ENCODE assay signal across 7 mouse cellular contexts in genomic region chr9:65031355-65031754, GRCm38 (mm10). TPM values are rescaled to one million over a fixed set of nuclear protein-coding genes. Genes with fewer than 3 reads are reported as not detected.
DNase-seq lines count a peak whose midpoint lies in the region; ATAC-seq and TF ChIP-seq lines count a peak whose summit lies in the region.
"Not testable (repeated sequence)": the region's sequence is repeated elsewhere in the genome, so short reads cannot be mapped to it uniquely, and the experiment has no call there.

No protein-coding gene starts in this region.

- not testable (repeated sequence) for DNase-seq in CH12.LX (ENCODE audit: extremely low read depth); left cerebral cortex, adult 2 months (ENCODE audit: extremely low spot score in 1 of 2, low spot score in 2 of 2); liver, postnatal 0 days
- peak; percentile 22 for DNase-seq in R1 (ENCODE audit: low read depth, low spot score)
- peak; percentile 97 for DNase-seq in heart, adult 11 months
- DNase-seq in spleen, postnatal 36 days (ENCODE audit: low spot score in 2 of 2), result peak; percentile 23 to 31

- H3K36me3 ChIP-seq in CH12.LX (replicated peaks in 1 of 2; ENCODE audit: control insufficient read depth in 1 of 2, insufficient read depth in 1 of 2, low read length in 1 of 2), result peaks cover 0 to 21% of the 10 kb centered on the region in 2 experiments
- H3K36me3 ChIP-seq in liver, postnatal 0 days (replicated peaks; ENCODE audit: insufficient read depth, low read length), result not testable (repeated sequence)

- TF ChIP-seq RAD21 in CH12.LX (IDR thresholded peaks at IDR 0.05; ENCODE audit: low read depth, low read length), result not testable (repeated sequence)

- dilution Hi-C loops in CH12.LX (cut with MboI; ENCODE audit: extremely low pct_ligation_motif_present, extremely low pct_unique_long_range_greater_than_20kb, low sequenced_read_pairs), result not testable (repeated sequence)

- TF ChIP-seq POLR2A in CH12.LX (IDR thresholded peaks at IDR 0.05; ENCODE audit: low read depth, low read length), result not testable (repeated sequence)

- H3K4me1 ChIP-seq in CH12.LX (ENCODE audit: control insufficient read depth in 1 of 2, insufficient read depth in 2 of 2), result peaks cover 2 to 20% of the 10 kb centered on the region in 2 experiments; a peak in 3 of 4 replicates
- H3K4me1 ChIP-seq in liver, postnatal 0 days (ENCODE audit: insufficient read depth), result peaks cover 21% of the 10 kb centered on the region

- not testable (repeated sequence) for H3K9ac ChIP-seq in CH12.LX (ENCODE audit: insufficient read depth, low read depth); liver, postnatal 0 days (replicated peaks)

- H3K27ac ChIP-seq in CH12.LX (ENCODE audit: insufficient read depth, low read depth); left cerebral cortex, adult 2 months; liver, postnatal 0 days (ENCODE audit: low read depth): not testable (repeated sequence)

- not testable (repeated sequence) for TF ChIP-seq EP300 in CH12.LX (IDR thresholded peaks at IDR 0.05; ENCODE audit: low read length); liver, postnatal 0 days (IDR thresholded peaks at IDR 0.05; ENCODE audit: low read depth)

- in situ Hi-C loops in CH12.LX (cut with MboI; ENCODE audit: low pct_ligation_motif_present, low pct_unique_long_range_greater_than_20kb, low sequenced_read_pairs), result not testable (repeated sequence)

- intact Hi-C loops in left cerebral cortex, adult 2 months (cut with DNase I), result loop anchor here (5.0 kb wide), 1 partner anchor 91 kb away; no protein-coding TSS in a partner anchor

- not testable (repeated sequence) for H3K27me3 ChIP-seq in CH12.LX (replicated peaks); liver, postnatal 0 days (ENCODE audit: insufficient read depth, low read length)

- H3K4me3 ChIP-seq in CH12.LX (replicated peaks in 1 of 3; ENCODE audit: low read depth in 2 of 3, low read length in 2 of 3, poor library complexity in 1 of 3); left cerebral cortex, adult 2 months: not testable (repeated sequence)
- H3K4me3 ChIP-seq in liver, postnatal 0 days (ENCODE audit: low read depth, low read length), result 0 out of 2 replicates have a peak overlapping the region, but pooled peaks have one; percentile 91

- H3K4me2 ChIP-seq in CH12.LX (ENCODE audit: insufficient read depth, low read depth, poor library complexity, severe bottlenecking), result not testable (repeated sequence)
- H3K4me2 ChIP-seq in liver, postnatal 0 days (ENCODE audit: low read depth, low read length), result peak overlapping the region; percentile 89

- not testable (repeated sequence) for ATAC-seq in liver, postnatal 0 days
- ATAC-seq in megakaryocyte progenitor cell, adult 5-6 weeks (replicated peaks; ENCODE audit: poor library complexity), result peak; percentile 45

- 39% methylated on average over 5 of the region's 5 CpGs for WGBS in liver, postnatal 0 days (ENCODE audit: insufficient replicate concordance)

- peak in 1 of 2 experiments; percentile 45; a peak in 2 of 4 replicates for TF ChIP-seq CTCF in CH12.LX (conservative IDR thresholded peaks at IDR 0.05 in 1 of 2, IDR thresholded peaks at IDR 0.05 in 1 of 2; ENCODE audit: low read depth in 2 of 2, low read length in 2 of 2)
- TF ChIP-seq CTCF in left cerebral cortex, adult 2 months (IDR thresholded peaks at IDR 0.05), result peak; percentile 10
- TF ChIP-seq CTCF in liver, postnatal 0 days (IDR thresholded peaks at IDR 0.05; ENCODE audit: low read depth), result peak; percentile 46

- peaks cover 13% of the 10 kb centered on the region for H3K79me2 ChIP-seq in CH12.LX (replicated peaks; ENCODE audit: control insufficient read depth, extremely low read depth, insufficient read depth, poor library complexity, severe bottlenecking)

- not testable (repeated sequence) for H3K9me3 ChIP-seq in CH12.LX (replicated peaks; ENCODE audit: low read length); liver, postnatal 0 days (ENCODE audit: low read length)

TF ChIP-seq in CH12.LX, 34 proteins besides CTCF, POLR2A, EP300 and RAD21:
- TF ChIP-seq SIN3A (IDR thresholded peaks at IDR 0.05; ENCODE audit: low read length) (0 out of 2 replicates have a peak, but pooled peaks have one; percentile 35), ZNF384 (IDR thresholded peaks at IDR 0.05; ENCODE audit: low read depth, low read length) (peak; percentile 48; the same call in 1 of the 2 replicates)
TF ChIP-seq in CH12.LX: peak in this region for 2; not testable (repeated sequence) for 32.

RNA-seq across cellular contexts. Expression of gene Dpp8, which starts 0.9 kb away (rescaled TPM):
- total RNA-seq in CH12.LX (2012; rRNA removed), result 35.3 and 36.0 TPM in 2 replicates
- total RNA-seq in CH12.LX (2014; rRNA removed), result 39.9 and 44.0 TPM in 2 replicates
- polyA plus RNA-seq in CH12.LX (2012; ENCODE audit: insufficient read length, low read depth), result 41.8 and 53.2 TPM in 2 replicates
- 100 to 1,000 TPM; 166 to 172 TPM for total RNA-seq in left cerebral cortex, adult 2 months (2021)
- 9.2 and 10.6 TPM in 2 replicates for polyA plus RNA-seq in liver, postnatal 0 days (2015; fragmentation: Nextera tagmentation; extraction: Ambion mirVana)
- 74.2 and 77.9 TPM in 2 replicates for total RNA-seq in megakaryocyte progenitor cell, adult 5-6 weeks (2015)
- total RNA-seq in megakaryocyte progenitor cell, adult 5-6 weeks (2017), result 86.9 and 102 TPM in 2 replicates

RNA-seq across cellular contexts. Expression of gene Hacd3, which starts 9.9 kb away (rescaled TPM):
- total RNA-seq in CH12.LX (2012; rRNA removed), result 30.4 and 36.5 TPM in 2 replicates
- total RNA-seq in CH12.LX (2014; rRNA removed), result 68.7 and 72.7 TPM in 2 replicates
- 36.9 and 41.5 TPM in 2 replicates for polyA plus RNA-seq in CH12.LX (2012; ENCODE audit: insufficient read length, low read depth)
- total RNA-seq in left cerebral cortex, adult 2 months (2021), result 100 to 1,000 TPM; 148 to 158 TPM
- 98.6 and 108 TPM in 2 replicates for polyA plus RNA-seq in liver, postnatal 0 days (2015; fragmentation: Nextera tagmentation; extraction: Ambion mirVana)
- total RNA-seq in megakaryocyte progenitor cell, adult 5-6 weeks (2015), result 23.5 and 27.6 TPM in 2 replicates
- total RNA-seq in megakaryocyte progenitor cell, adult 5-6 weeks (2017), result 47.8 and 52.9 TPM in 2 replicates
